Mouse (Mus musculus): ENCODE data around the gene Scn5a. TPM values are rescaled to one million over a fixed set of nuclear protein-coding genes. Genes with fewer than 3 reads are reported as not detected.

Gene Scn5a
- total RNA-seq (2012; rRNA removed) = 0.76 and 0.95 TPM in 2 replicates

- in situ Hi-C loops (cut with MboI; ENCODE audit: low sequenced_read_pairs in 2 of 2, unreplicated experiment in 2 of 2) = loop anchor here in 1 of 2 experiments (10.0 kb wide), 1 partner anchor 114 kb away; no protein-coding TSS in a partner anchor
- Histone ChIP-seq H3K4me1 (ENCODE audit: control insufficient read depth in 2 of 2, insufficient read depth in 2 of 2, low read length in 2 of 2, poor library complexity in 1 of 2) (peaks cover 0 to 10% of the 10 kb centered on the region in 2 experiments; a peak in 1 of 4 replicates), H3K9me3 (ENCODE audit: control insufficient read depth, insufficient read depth, low read depth, low read length) (no peaks in the 10 kb centered on the region), H3K9ac (ENCODE audit: insufficient read depth, low read depth, low read length, poor library complexity, severe bottlenecking) (peak within 1 kb of the TSS; percentile 65), H3K4me3 (ENCODE audit: insufficient read depth in 1 of 2, low read depth in 1 of 2, low read length in 2 of 2, poor library complexity in 1 of 2, severe bottlenecking in 1 of 2) (peak within 1 kb of the TSS; percentile 60 to 83), H3K36me3 (ENCODE audit: control insufficient read depth, insufficient read depth, low read length, poor library complexity, severe bottlenecking) (no peaks in the 10 kb centered on the region), H3K27ac (ENCODE audit: insufficient read depth, low read depth, low read length, poor library complexity, severe bottlenecking) (no peak within 1 kb of the TSS)
- TF ChIP-seq CHD2 (IDR thresholded peaks at IDR 0.05; ENCODE audit: low read depth, low read length) = no peak
- TF ChIP-seq ZNF384 (IDR thresholded peaks at IDR 0.05; ENCODE audit: low read depth, low read length) = no peak
- no peak for TF ChIP-seq HCFC1 (IDR thresholded peaks at IDR 0.05; ENCODE audit: borderline replicate concordance, insufficient read depth, low read length)
- no peak for TF ChIP-seq ZC3H11A (IDR thresholded peaks at IDR 0.05; ENCODE audit: borderline replicate concordance, low read depth, low read length)
- TF ChIP-seq MAFK (IDR thresholded peaks at IDR 0.05; ENCODE audit: insufficient read depth, low read depth, low read length) = no peak
- no peak for DNase-seq (ENCODE audit: low read depth, low spot score)
These were observed at the start of gene Scn5a for GRCm38 (mm10) chr9:119578636-119579438. Gene Scn5a, minus strand, starts transcription at chr9:119579016.

- no peak for DNase-seq (ENCODE audit: low read depth, low spot score)
- in situ Hi-C loops (cut with MboI; ENCODE audit: low sequenced_read_pairs in 2 of 2, unreplicated experiment in 2 of 2) = no loop called here
- TF ChIP-seq ZNF384 (IDR thresholded peaks at IDR 0.05; ENCODE audit: low read depth, low read length) (no peak), HCFC1 (IDR thresholded peaks at IDR 0.05; ENCODE audit: borderline replicate concordance, insufficient read depth, low read length) (no peak), ZC3H11A (IDR thresholded peaks at IDR 0.05; ENCODE audit: borderline replicate concordance, low read depth, low read length) (no peak), CHD2 (IDR thresholded peaks at IDR 0.05; ENCODE audit: low read depth, low read length) (no peak)
- Histone ChIP-seq H3K4me3 (ENCODE audit: insufficient read depth in 1 of 2, low read depth in 1 of 2, low read length in 2 of 2, poor library complexity in 1 of 2, severe bottlenecking in 1 of 2) (no peak overlapping the region), H3K4me1 (ENCODE audit: control insufficient read depth in 2 of 2, insufficient read depth in 2 of 2, low read length in 2 of 2, poor library complexity in 1 of 2) (no peaks in the 10 kb centered on the region), H3K9me3 (ENCODE audit: control insufficient read depth, insufficient read depth, low read depth, low read length) (no peaks in the 10 kb centered on the region), H3K27ac (ENCODE audit: insufficient read depth, low read depth, low read length, poor library complexity, severe bottlenecking) (no peak overlapping the region), H3K36me3 (ENCODE audit: control insufficient read depth, insufficient read depth, low read length, poor library complexity, severe bottlenecking) (no peaks in the 10 kb centered on the region), H3K9ac (ENCODE audit: insufficient read depth, low read depth, low read length, poor library complexity, severe bottlenecking) (no peak overlapping the region)
These were observed 48.4 kb upstream of the Scn5a start for GRCm38 (mm10) chr9:119627227-119627626.

GRCm38 (mm10) chr9:119624151-119624550 is 45.3 kb upstream of the Scn5a start:
- TF ChIP-seq MAFK (IDR thresholded peaks at IDR 0.05; ENCODE audit: insufficient read depth, low read depth, low read length) (no peak), CHD2 (IDR thresholded peaks at IDR 0.05; ENCODE audit: low read depth, low read length) (no peak), HCFC1 (IDR thresholded peaks at IDR 0.05; ENCODE audit: borderline replicate concordance, insufficient read depth, low read length) (no peak), ZNF384 (IDR thresholded peaks at IDR 0.05; ENCODE audit: low read depth, low read length) (no peak), ZC3H11A (IDR thresholded peaks at IDR 0.05; ENCODE audit: borderline replicate concordance, low read depth, low read length) (no peak)
- H3K4me3 ChIP-seq (ENCODE audit: insufficient read depth in 1 of 2, low read depth in 1 of 2, low read length in 2 of 2, poor library complexity in 1 of 2, severe bottlenecking in 1 of 2) = no peak overlapping the region
- H3K36me3 ChIP-seq (ENCODE audit: control insufficient read depth, insufficient read depth, low read length, poor library complexity, severe bottlenecking) = no peaks in the 10 kb centered on the region
- H3K27ac ChIP-seq (ENCODE audit: insufficient read depth, low read depth, low read length, poor library complexity, severe bottlenecking) = no peak overlapping the region
- no peaks in the 10 kb centered on the region for H3K4me1 ChIP-seq (ENCODE audit: control insufficient read depth in 2 of 2, insufficient read depth in 2 of 2, low read length in 2 of 2, poor library complexity in 1 of 2)
- no peak for DNase-seq (ENCODE audit: low read depth, low spot score)
- H3K9me3 ChIP-seq (ENCODE audit: control insufficient read depth, insufficient read depth, low read depth, low read length) = no peaks in the 10 kb centered on the region
- in situ Hi-C loops (cut with MboI; ENCODE audit: low sequenced_read_pairs in 2 of 2, unreplicated experiment in 2 of 2) = no loop called here
- H3K9ac ChIP-seq (ENCODE audit: insufficient read depth, low read depth, low read length, poor library complexity, severe bottlenecking) = no peak overlapping the region

GRCm38 (mm10) chr9:119614798-119615197 is 36.0 kb upstream of the Scn5a start:
- H3K27ac ChIP-seq (ENCODE audit: insufficient read depth, low read depth, low read length, poor library complexity, severe bottlenecking) = no peak overlapping the region
- DNase-seq (ENCODE audit: low read depth, low spot score) = no peak
- H3K36me3 ChIP-seq (ENCODE audit: control insufficient read depth, insufficient read depth, low read length, poor library complexity, severe bottlenecking) = no peaks in the 10 kb centered on the region
- no peaks in the 10 kb centered on the region for H3K4me1 ChIP-seq (ENCODE audit: control insufficient read depth in 2 of 2, insufficient read depth in 2 of 2, low read length in 2 of 2, poor library complexity in 1 of 2)
- no peaks in the 10 kb centered on the region for H3K9me3 ChIP-seq (ENCODE audit: control insufficient read depth, insufficient read depth, low read depth, low read length)
- in situ Hi-C loops (cut with MboI; ENCODE audit: low sequenced_read_pairs in 2 of 2, unreplicated experiment in 2 of 2) = no loop called here
- no peak overlapping the region for H3K9ac ChIP-seq (ENCODE audit: insufficient read depth, low read depth, low read length, poor library complexity, severe bottlenecking)
- TF ChIP-seq ZC3H11A (IDR thresholded peaks at IDR 0.05; ENCODE audit: borderline replicate concordance, low read depth, low read length) = no peak
- TF ChIP-seq ZNF384 (IDR thresholded peaks at IDR 0.05; ENCODE audit: low read depth, low read length) = no peak
- TF ChIP-seq HCFC1 (IDR thresholded peaks at IDR 0.05; ENCODE audit: borderline replicate concordance, insufficient read depth, low read length) = no peak
- no peak for TF ChIP-seq MAFK (IDR thresholded peaks at IDR 0.05; ENCODE audit: insufficient read depth, low read depth, low read length)
- no peak for TF ChIP-seq CHD2 (IDR thresholded peaks at IDR 0.05; ENCODE audit: low read depth, low read length)
- no peak overlapping the region for H3K4me3 ChIP-seq (ENCODE audit: insufficient read depth in 1 of 2, low read depth in 1 of 2, low read length in 2 of 2, poor library complexity in 1 of 2, severe bottlenecking in 1 of 2)
